Mouse (Mus musculus): ENCODE measurements around the gene Tmem242. TPM values are rescaled to one million over a fixed set of nuclear protein-coding genes. Genes with fewer than 3 reads are reported as not detected.

Gene Tmem242
- total and polyA plus RNA-seq, 3 experiments: 68.9 to 83.1 (median 80.4) TPM

GRCm38 (mm10) chr17:5414041-5414440 is 26.0 kb downstream of the Tmem242 start:
- Histone ChIP-seq H3K4me1 (ENCODE audit: control insufficient read depth in 1 of 2, insufficient read depth in 2 of 2) (peaks cover 0 to 10% of the 10 kb centered on the region in 2 experiments; a peak in 1 of 4 replicates), H3K9me3 (replicated peaks; ENCODE audit: low read length) (no peaks in the 10 kb centered on the region), H3K79me2 (replicated peaks; ENCODE audit: control insufficient read depth, extremely low read depth, insufficient read depth, poor library complexity, severe bottlenecking) (no peaks in the 10 kb centered on the region), H3K4me3 (replicated peaks in 1 of 3; ENCODE audit: low read depth in 2 of 3, low read length in 2 of 3, poor library complexity in 1 of 3) (no peak overlapping the region), H3K27me3 (replicated peaks) (no peaks in the 10 kb centered on the region), H3K27ac (ENCODE audit: insufficient read depth, low read depth) (no peak overlapping the region), H3K9ac (ENCODE audit: insufficient read depth, low read depth) (no peak overlapping the region), H3K4me2 (ENCODE audit: insufficient read depth, low read depth, poor library complexity, severe bottlenecking) (no peak overlapping the region), H3K36me3 (replicated peaks in 1 of 2; ENCODE audit: control insufficient read depth in 1 of 2, insufficient read depth in 1 of 2, low read length in 1 of 2) (peaks cover 21 to 86% of the 10 kb centered on the region in 2 experiments)
- in situ Hi-C loops (cut with MboI; ENCODE audit: low pct_ligation_motif_present, low pct_unique_long_range_greater_than_20kb, low sequenced_read_pairs) (no loop called here), dilution Hi-C loops (cut with MboI; ENCODE audit: extremely low pct_ligation_motif_present, extremely low pct_unique_long_range_greater_than_20kb, low sequenced_read_pairs) (no loop called here)
- no peak for DNase-seq (ENCODE audit: extremely low read depth)
- TF ChIP-seq USF2 (conservative IDR thresholded peaks at IDR 0.05; ENCODE audit: low read depth, low read length): no peak
- TF ChIP-seq SIN3A (IDR thresholded peaks at IDR 0.05; ENCODE audit: low read length): no peak
- TF ChIP-seq RCOR1 (conservative IDR thresholded peaks at IDR 0.05; ENCODE audit: low read depth, low read length): no peak
- TF ChIP-seq SMC3 (IDR thresholded peaks at IDR 0.05; ENCODE audit: low read depth, low read length): no peak
- no peak for TF ChIP-seq TCF12 (IDR thresholded peaks at IDR 0.05; ENCODE audit: low read depth, low read length)
- no peak for TF ChIP-seq PAX5 (IDR thresholded peaks at IDR 0.05; ENCODE audit: low read length)
- TF ChIP-seq CTCF (conservative IDR thresholded peaks at IDR 0.05 in 1 of 2, IDR thresholded peaks at IDR 0.05 in 1 of 2; ENCODE audit: low read depth in 2 of 2, low read length in 2 of 2): no peak
- no peak for TF ChIP-seq GABPA (IDR thresholded peaks at IDR 0.05; ENCODE audit: insufficient replicate concordance, low read depth, low read length)
- no peak for TF ChIP-seq MYC (IDR thresholded peaks at IDR 0.05; ENCODE audit: low read depth, low read length)
- TF ChIP-seq NELFE (IDR thresholded peaks at IDR 0.05; ENCODE audit: low read depth, low read length): no peak
- TF ChIP-seq MAZ (IDR thresholded peaks at IDR 0.05; ENCODE audit: low read depth, low read length): no peak
- TF ChIP-seq MAFK (IDR thresholded peaks at IDR 0.05; ENCODE audit: insufficient replicate concordance, low read length): no peak
- TF ChIP-seq MXI1 (IDR thresholded peaks at IDR 0.05; ENCODE audit: low read depth, low read length): no peak
- no peak for TF ChIP-seq JUN (IDR thresholded peaks at IDR 0.05; ENCODE audit: insufficient read depth, low read depth, low read length)
- TF ChIP-seq NRF1 (IDR thresholded peaks at IDR 0.05; ENCODE audit: low read depth, low read length): no peak
- TF ChIP-seq ZNF384 (IDR thresholded peaks at IDR 0.05; ENCODE audit: low read depth, low read length): no peak
- TF ChIP-seq HCFC1 (IDR thresholded peaks at IDR 0.05; ENCODE audit: low read depth, low read length): no peak
- TF ChIP-seq CHD1 (IDR thresholded peaks at IDR 0.05; ENCODE audit: low read depth, low read length): no peak
- no peak for TF ChIP-seq KAT2A (IDR thresholded peaks at IDR 0.05; ENCODE audit: insufficient replicate concordance, low read length)
- no peak for TF ChIP-seq ZKSCAN1 (IDR thresholded peaks at IDR 0.05; ENCODE audit: borderline replicate concordance, low read depth, low read length)

GRCm38 (mm10) chr17:5413350-5413749 is 26.7 kb downstream of the Tmem242 start:
- peaks cover 19 to 79% of the 10 kb centered on the region in 2 experiments for H3K36me3 ChIP-seq (replicated peaks in 1 of 2; ENCODE audit: control insufficient read depth in 1 of 2, insufficient read depth in 1 of 2, low read length in 1 of 2)
- DNase-seq (ENCODE audit: extremely low read depth): no peak

More at GRCm38 (mm10) chr17:5413350-5413749, 26.7 kb downstream of the Tmem242 start:
- H3K4me3 ChIP-seq (replicated peaks in 1 of 3; ENCODE audit: low read depth in 2 of 3, low read length in 2 of 3, poor library complexity in 1 of 3): no peak overlapping the region
- no peaks in the 10 kb centered on the region for H3K27me3 ChIP-seq (replicated peaks)
- H3K4me2 ChIP-seq (ENCODE audit: insufficient read depth, low read depth, poor library complexity, severe bottlenecking): no peak overlapping the region
- no peak overlapping the region for H3K9ac ChIP-seq (ENCODE audit: insufficient read depth, low read depth)
- H3K4me1 ChIP-seq (ENCODE audit: control insufficient read depth in 1 of 2, insufficient read depth in 2 of 2): peaks cover 0 to 10% of the 10 kb centered on the region in 2 experiments; a peak in 1 of 4 replicates
- no peaks in the 10 kb centered on the region for H3K79me2 ChIP-seq (replicated peaks; ENCODE audit: control insufficient read depth, extremely low read depth, insufficient read depth, poor library complexity, severe bottlenecking)
- TF ChIP-seq EP300 (IDR thresholded peaks at IDR 0.05; ENCODE audit: low read length): no peak
- no peak for TF ChIP-seq KAT2A (IDR thresholded peaks at IDR 0.05; ENCODE audit: insufficient replicate concordance, low read length)
- TF ChIP-seq NRF1 (IDR thresholded peaks at IDR 0.05; ENCODE audit: low read depth, low read length): no peak
- TF ChIP-seq RAD21 (IDR thresholded peaks at IDR 0.05; ENCODE audit: low read depth, low read length): no peak
- no peak for TF ChIP-seq MXI1 (IDR thresholded peaks at IDR 0.05; ENCODE audit: low read depth, low read length)
- no peak for TF ChIP-seq TBP (conservative IDR thresholded peaks at IDR 0.05; ENCODE audit: low read depth, low read length)
- TF ChIP-seq POLR2AphosphoS2 (IDR thresholded peaks at IDR 0.05; ENCODE audit: low read depth, low read length): no peak
- no peak for TF ChIP-seq PAX5 (IDR thresholded peaks at IDR 0.05; ENCODE audit: low read length)
- TF ChIP-seq USF2 (conservative IDR thresholded peaks at IDR 0.05; ENCODE audit: low read depth, low read length): no peak
- TF ChIP-seq MAX (IDR thresholded peaks at IDR 0.05; ENCODE audit: low read length): no peak
- TF ChIP-seq POLR2A (IDR thresholded peaks at IDR 0.05; ENCODE audit: low read depth, low read length): no peak
- no peak for TF ChIP-seq ZNF384 (IDR thresholded peaks at IDR 0.05; ENCODE audit: low read depth, low read length)
- no peak for TF ChIP-seq ZKSCAN1 (IDR thresholded peaks at IDR 0.05; ENCODE audit: borderline replicate concordance, low read depth, low read length)
- no peak for TF ChIP-seq HCFC1 (IDR thresholded peaks at IDR 0.05; ENCODE audit: low read depth, low read length)
- dilution Hi-C loops (cut with MboI; ENCODE audit: extremely low pct_ligation_motif_present, extremely low pct_unique_long_range_greater_than_20kb, low sequenced_read_pairs): no loop called here
- H3K9me3 ChIP-seq (replicated peaks; ENCODE audit: low read length): no peaks in the 10 kb centered on the region
- in situ Hi-C loops (cut with MboI; ENCODE audit: low pct_ligation_motif_present, low pct_unique_long_range_greater_than_20kb, low sequenced_read_pairs): no loop called here
- no peak overlapping the region for H3K27ac ChIP-seq (ENCODE audit: insufficient read depth, low read depth)
